Mouse (Mus musculus): ENCODE data around the gene Clec2g. TPM values are rescaled to one million over a fixed set of nuclear protein-coding genes. Genes with fewer than 3 reads are reported as not detected.

Gene Clec2g
- total RNA-seq, 2 experiments from 2014 or later: 0.50 to 1.3 TPM

DNA sequence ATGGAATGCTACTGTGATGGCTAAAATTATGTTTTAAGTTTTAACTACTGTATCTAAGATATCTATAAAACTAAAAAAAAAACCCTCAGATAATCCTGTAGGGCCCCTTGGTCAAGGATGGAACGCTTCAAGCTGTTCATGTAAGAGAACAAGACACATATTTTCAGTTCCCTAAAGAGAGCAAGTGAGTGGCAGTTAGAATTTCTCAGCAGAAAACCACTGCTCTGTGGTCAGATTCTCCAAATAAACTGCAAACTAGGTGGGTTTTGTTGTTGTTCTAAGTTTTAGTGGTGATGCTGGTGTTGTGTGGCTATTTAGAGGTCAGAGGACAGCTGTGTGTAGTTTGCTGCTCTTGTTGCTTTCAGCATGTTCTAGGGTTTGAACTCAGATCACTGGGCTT lies 80.2 kb downstream of the Clec2g start:
- no peak for DNase-seq

- DNase-seq: no peak
Measured at GRCm38 (mm10) chr6:129027451-129028248, 93.5 kb downstream of the Clec2g start.

DNA sequence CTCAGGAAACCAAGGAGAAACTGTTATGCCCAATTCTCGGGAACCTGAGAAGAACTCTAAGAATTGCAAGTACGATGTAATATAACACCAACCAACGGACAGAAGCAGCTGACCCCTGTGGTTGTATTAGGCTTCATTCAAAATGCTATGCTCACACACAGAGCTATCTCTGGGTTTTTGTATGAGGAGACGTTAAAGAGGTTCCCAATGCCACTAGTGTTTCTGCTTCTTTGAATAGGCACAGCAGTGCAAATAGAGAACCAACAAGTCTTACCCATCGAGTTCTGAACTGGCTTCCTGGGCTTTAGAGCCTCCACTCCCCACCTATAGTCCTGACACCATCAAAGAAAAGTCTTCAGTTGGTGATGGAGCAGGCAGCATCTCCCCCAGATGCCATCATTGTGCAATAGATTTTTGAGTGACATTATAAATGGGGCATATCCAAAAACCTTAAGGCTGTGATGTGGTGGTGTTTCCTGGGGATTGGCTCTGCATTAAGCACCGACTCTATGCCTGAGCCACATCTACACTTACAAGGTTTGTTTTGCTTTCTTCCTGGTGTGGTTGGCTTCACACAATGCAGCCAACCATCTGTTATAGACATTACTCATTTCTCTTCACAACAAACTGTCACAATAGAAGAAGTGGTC lies 96.1 kb downstream of the Clec2g start:
- no peak for DNase-seq

- no peak for DNase-seq
Measured at GRCm38 (mm10) chr6:129030964-129031363, 96.8 kb downstream of the Clec2g start.

DNA sequence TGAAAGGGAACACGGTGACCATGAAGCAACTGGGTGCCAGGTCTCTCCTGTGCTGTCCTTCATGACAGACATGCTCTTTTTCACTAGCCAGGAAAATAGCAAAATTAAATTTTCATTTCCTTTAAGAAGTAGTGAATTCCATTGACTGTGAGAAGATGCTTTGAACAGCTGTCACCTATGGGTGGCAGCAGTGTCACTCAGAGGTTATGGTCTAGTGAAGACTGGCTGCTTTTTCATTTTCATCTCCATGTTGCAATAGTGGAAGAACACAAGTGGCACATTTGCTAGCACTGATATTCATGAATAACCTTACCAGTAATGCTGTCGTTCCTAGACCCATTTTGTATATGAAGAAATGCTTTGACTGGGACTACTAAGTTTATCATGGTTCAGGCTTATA lies 99.2 kb downstream of the Clec2g start:
- DNase-seq: no peak

Small RNAs within 50 kb of the gene (microRNA-seq; reads per million reads assigned to microRNA genes)
- 0 reads per million in 2 experiments for gene Gm27336
- gene Mir7649: 0 reads per million in 2 experiments

Other genes starting within 250 kb of the Clec2g start
- gene Klrb1, start 211.3 kb upstream of the Clec2g start, total RNA-seq (2021): under 1 TPM; 0.46 to 0.62 TPM
- gene Klrb1c, start 145.2 kb upstream of the Clec2g start, total RNA-seq (2021): not detected
- gene Gm44511, start 108.1 kb upstream of the Clec2g start, total RNA-seq (2021): not detected
- gene Klrb1b, start 108.0 kb upstream of the Clec2g start, total RNA-seq (2021): not detected
- gene Clec2i, start 46.8 kb upstream of the Clec2g start, total RNA-seq (2021): not detected
- 1 to 10 TPM; 2.1 to 2.2 TPM for gene BC035044, start 43.3 kb upstream of the Clec2g start, total RNA-seq (2021)
- gene Klrb1f, start 111.5 kb downstream of the Clec2g start, total RNA-seq (2021): not detected
- gene Clec2e, start 166.5 kb downstream of the Clec2g start, total RNA-seq (2021): not detected
- 1 to 10 TPM; 5.7 to 9.8 TPM for gene Clec2d, start 246.2 kb downstream of the Clec2g start, total RNA-seq (2021)